Mouse (Mus musculus) forebrain, embryonic 14.5 days (tissue): ENCODE measurements around the gene Zcchc10. TPM values are rescaled to one million over a fixed set of nuclear protein-coding genes. Genes with fewer than 3 reads are reported as not detected.
"Not testable (repeated sequence)": the region's sequence is repeated elsewhere in the genome, so short reads cannot be mapped to it uniquely, and the experiment has no call there.

Experiments
- ATAC-seq: fragments of 200-750 bp; cut with Nextera tagmentation; 2 replicates; pipeline ENCODE4 v1.8.0; 2017; ENCODE audit warnings: mild to moderate bottlenecking, moderate library complexity
- DNase-seq: peaks from one replicate; pipeline ENCODE4 v3.0.0-alpha.2; 2015; ENCODE audit warnings: low spot score
- H3K27ac ChIP-seq: fragments of 300-500 bp; sonication (generic); 2 replicates; pipeline ENCODE4 v1.5.1; 2014; ENCODE audit warnings: low read depth, mild to moderate bottlenecking, control low read depth, low read length, moderate library complexity
- H3K27me3 ChIP-seq: fragments of 300-500 bp; sonication (generic); replicated peaks from 2 replicates; pipeline ENCODE4 v1.6.1; 2014; ENCODE audit warnings: low read length, control low read depth, mixed read lengths; ENCODE audit not compliant: control insufficient read depth, insufficient read depth
- H3K36me3 ChIP-seq: fragments of 300-500 bp; sonication (generic); 2 replicates; pipeline ENCODE4 v1.6.1; 2014; ENCODE audit warnings: low read length, control low read depth; ENCODE audit not compliant: control insufficient read depth, insufficient read depth
- H3K4me1 ChIP-seq: fragments of 300-500 bp; sonication (generic); 2 replicates; pipeline ENCODE4 v1.6.1; 2014; ENCODE audit warnings: antibody characterized with exemption, low read length, control low read depth; ENCODE audit not compliant: control insufficient read depth, insufficient read depth
- H3K4me2 ChIP-seq: fragments of 300-500 bp; sonication (generic); 2 replicates; pipeline ENCODE4 v1.6.1; 2014; ENCODE audit warnings: mild to moderate bottlenecking, control low read depth, low read length
- H3K4me3 ChIP-seq: fragments of 300-500 bp; sonication (generic); 2 replicates; pipeline ENCODE4 v1.5.1; 2014; ENCODE audit warnings: low read depth, low read length, control low read depth
- H3K9ac ChIP-seq: fragments of 300-500 bp; sonication (generic); 2 replicates; pipeline ENCODE4 v1.6.1; 2014; ENCODE audit warnings: mild to moderate bottlenecking, low read length, control low read depth, moderate library complexity
- H3K9me3 ChIP-seq: fragments of 300-500 bp; sonication (generic); replicated peaks from 2 replicates; pipeline ENCODE4 v1.6.1; 2016; ENCODE audit warnings: low read length, control low read depth, mixed read lengths; ENCODE audit not compliant: control insufficient read depth
- WGBS: fragments of 180-500 bp; shearing (Covaris S2); extraction: QIAGEN DNeasy Blood & Tissue Kit; methylation state at CpG from one replicate; pipeline ENCODE4 v1.1.7; 2014; 5-methylcytosine and 5-hydroxymethylcytosine counted together
- polyA plus RNA-seq: library from polyadenylated mRNA; unstranded; fragments of >200 nt; fragmentation: Nextera tagmentation; extraction: Ambion mirVana; gene quantifications from 2 replicates; pipeline ENCODE4 v1.2.1, GENCODE M21; 2014

Zcchc10 gene
- polyA plus RNA-seq: 16.0 and 17.0 TPM in 2 replicates

- Histone ChIP-seq H3K4me2 (peak within 1 kb of the TSS; percentile 76), H3K4me1 (peaks cover 7% of the 10 kb centered on the region; the same call in 1 of the 2 replicates), H3K27me3 (no peaks in the 10 kb centered on the region), H3K27ac (no peak within 1 kb of the TSS), H3K9me3 (no peaks in the 10 kb centered on the region), H3K36me3 (peaks cover 25% of the 10 kb centered on the region), H3K9ac (peak within 1 kb of the TSS; percentile 63), H3K4me3 (peak within 1 kb of the TSS; percentile 45)
- DNase-seq (peak; percentile 95), ATAC-seq (peak; percentile 98)
- under 1% methylated on average over 21 of the region's 21 CpGs for WGBS
Measured at GRCm38 (mm10) chr11:53324512-53324968, at the start of gene Zcchc10. Gene Zcchc10, plus strand, starts transcription at chr11:53324679.

- Histone ChIP-seq H3K4me3 (no peak overlapping the region), H3K27ac (no peak overlapping the region), H3K36me3 (peaks cover 65% of the 10 kb centered on the region), H3K9ac (no peak overlapping the region), H3K4me1 (no peaks in the 10 kb centered on the region), H3K27me3 (no peaks in the 10 kb centered on the region), H3K4me2 (no peak overlapping the region), H3K9me3 (no peaks in the 10 kb centered on the region)
- DNase-seq: no peak
- no peak for ATAC-seq
- 92% methylated on average over 3 of the region's 3 CpGs for WGBS
Measured at GRCm38 (mm10) chr11:53275358-53275757, 49.1 kb upstream of the Zcchc10 start.

- Histone ChIP-seq H3K27me3 (no peaks in the 10 kb centered on the region), H3K9me3 (no peaks in the 10 kb centered on the region), H3K4me3 (no peak overlapping the region), H3K4me2 (no peak overlapping the region), H3K9ac (no peak overlapping the region), H3K4me1 (no peaks in the 10 kb centered on the region), H3K36me3 (peaks cover 62% of the 10 kb centered on the region), H3K27ac (no peak overlapping the region)
- 94% methylated on average over 4 of the region's 4 CpGs for WGBS
- no peak for ATAC-seq
- no peak for DNase-seq
Measured at GRCm38 (mm10) chr11:53278411-53278810, 46.1 kb upstream of the Zcchc10 start.

GRCm38 (mm10) chr11:53285885-53286284 lies 38.6 kb upstream of the Zcchc10 start:
- WGBS: 90% methylated on average over 6 of the region's 6 CpGs

GRCm38 (mm10) chr11:53290187-53290586 lies 34.3 kb upstream of the Zcchc10 start:
- not testable (repeated sequence) for H3K4me2 ChIP-seq, H3K27ac ChIP-seq, H3K9ac ChIP-seq, H3K9me3 ChIP-seq, ATAC-seq, H3K4me1 ChIP-seq, H3K27me3 ChIP-seq, DNase-seq, H3K4me3 ChIP-seq
- H3K36me3 ChIP-seq: peaks cover 63% of the 10 kb centered on the region
- 92% methylated on average over 2 of the region's 2 CpGs for WGBS

More at GRCm38 (mm10) chr11:53285885-53286284, 38.6 kb upstream of the Zcchc10 start:
- no peaks in the 10 kb centered on the region for H3K4me1 ChIP-seq
- H3K4me2 ChIP-seq: no peak overlapping the region
- H3K36me3 ChIP-seq: peaks cover 90% of the 10 kb centered on the region
- no peak for DNase-seq
- ATAC-seq: no peak
- H3K4me3 ChIP-seq: no peak overlapping the region
- H3K9me3 ChIP-seq: no peaks in the 10 kb centered on the region
- H3K27ac ChIP-seq: no peak overlapping the region
- no peaks in the 10 kb centered on the region for H3K27me3 ChIP-seq
- no peak overlapping the region for H3K9ac ChIP-seq

- H3K27ac ChIP-seq: no peak overlapping the region
- no peak overlapping the region for H3K9ac ChIP-seq
- 93% methylated on average over 11 of the region's 11 CpGs for WGBS
- H3K4me1 ChIP-seq: peaks cover 3% of the 10 kb centered on the region; the same call in 1 of the 2 replicates
- H3K9me3 ChIP-seq: no peaks in the 10 kb centered on the region
- no peak overlapping the region for H3K4me2 ChIP-seq
- H3K27me3 ChIP-seq: no peaks in the 10 kb centered on the region
- ATAC-seq (no peak), DNase-seq (no peak)
- H3K36me3 ChIP-seq: peaks cover 58% of the 10 kb centered on the region
- H3K4me3 ChIP-seq: no peak overlapping the region
Measured at GRCm38 (mm10) chr11:53290871-53291270, 33.6 kb upstream of the Zcchc10 start.

GRCm38 (mm10) chr11:53294441-53294840 lies 30.0 kb upstream of the Zcchc10 start:
- no peak overlapping the region for H3K27ac ChIP-seq
- H3K4me2 ChIP-seq: no peak overlapping the region
- no peak for ATAC-seq
- 92% methylated on average over 5 of the region's 5 CpGs for WGBS
- H3K9me3 ChIP-seq: no peaks in the 10 kb centered on the region
- no peak overlapping the region for H3K4me3 ChIP-seq
- peaks cover 25% of the 10 kb centered on the region for H3K4me1 ChIP-seq
- no peak overlapping the region for H3K9ac ChIP-seq
- no peaks in the 10 kb centered on the region for H3K27me3 ChIP-seq
- H3K36me3 ChIP-seq: peaks cover 30% of the 10 kb centered on the region
- no peak for DNase-seq

GRCm38 (mm10) chr11:53296880-53297279 lies 27.6 kb upstream of the Zcchc10 start:
- Histone ChIP-seq H3K27me3 (no peaks in the 10 kb centered on the region), H3K4me3 (no peak overlapping the region), H3K4me1 (peaks cover 25% of the 10 kb centered on the region), H3K36me3 (peaks cover 11% of the 10 kb centered on the region), H3K9ac (no peak overlapping the region), H3K9me3 (no peaks in the 10 kb centered on the region), H3K27ac (no peak overlapping the region), H3K4me2 (no peak overlapping the region)
- 77% methylated on average over 4 of the region's 4 CpGs for WGBS
- DNase-seq (no peak), ATAC-seq (no peak)

GRCm38 (mm10) chr11:53297947-53298860 lies 26.3 kb upstream of the Zcchc10 start:
- Histone ChIP-seq H3K27me3 (no peaks in the 10 kb centered on the region), H3K9me3 (no peaks in the 10 kb centered on the region), H3K4me1 (peaks cover 25% of the 10 kb centered on the region), H3K36me3 (peaks cover 8% of the 10 kb centered on the region; the same call in 1 of the 2 replicates), H3K4me2 (peak overlapping the region; percentile 82), H3K9ac (peak overlapping the region; percentile 97; the same call in 1 of the 2 replicates), H3K27ac (no peak overlapping the region), H3K4me3 (peak overlapping the region; percentile 99; the same call in 1 of the 2 replicates)
- WGBS: 83% methylated on average over 7 of the region's 7 CpGs
- ATAC-seq (no peak), DNase-seq (peak; percentile 40)
